Mouse (Mus musculus) cerebellum, postnatal 4 days (tissue): ENCODE results near the gene Kif26b.

ENCODE experiments used
- DNase-seq, 2 experiments: peaks; one replicate each; pipeline ENCODE4 v3.0.0; 2022; ENCODE audit warnings: low spot score in 2 of 2, mixed read lengths in 1 of 2

Kif26b gene

GRCm38 (mm10) chr1:178590229-178591171 is 61.6 kb downstream of the Kif26b start:
- DNase-seq, result no peak

- no peak for DNase-seq
Measured at GRCm38 (mm10) chr1:178597113-178597512, 68.2 kb downstream of the Kif26b start.

GRCm38 (mm10) chr1:178597757-178598156 is 68.8 kb downstream of the Kif26b start:
- DNase-seq, result no peak

GRCm38 (mm10) chr1:178600851-178601569 is 72.1 kb downstream of the Kif26b start:
- DNase-seq, result peak in 1 of 2 experiments; percentile 25

GRCm38 (mm10) chr1:178609151-178609775 is 80.3 kb downstream of the Kif26b start:
- DNase-seq, result no peak

- no peak for DNase-seq
Measured at GRCm38 (mm10) chr1:178611512-178611911, 82.6 kb downstream of the Kif26b start.

GRCm38 (mm10) chr1:178621301-178621700 is 92.4 kb downstream of the Kif26b start:
- no peak for DNase-seq

GRCm38 (mm10) chr1:178623889-178624288 is 95.0 kb downstream of the Kif26b start:
- DNase-seq, result no peak

- DNase-seq, result peak in 1 of 2 experiments; percentile 30
Measured at GRCm38 (mm10) chr1:178626961-178627381, 98.0 kb downstream of the Kif26b start.

- no peak for DNase-seq
Measured at GRCm38 (mm10) chr1:178630042-178630441, 101.1 kb downstream of the Kif26b start.

- DNase-seq, result no peak
Measured at GRCm38 (mm10) chr1:178631863-178632262, 102.9 kb downstream of the Kif26b start.

GRCm38 (mm10) chr1:178634359-178635085 is 105.6 kb downstream of the Kif26b start:
- DNase-seq, result peak in 1 of 2 experiments; percentile 8

GRCm38 (mm10) chr1:178635470-178635869 is 106.5 kb downstream of the Kif26b start:
- DNase-seq, result no peak

GRCm38 (mm10) chr1:178637293-178637692 is 108.4 kb downstream of the Kif26b start:
- DNase-seq, result no peak

GRCm38 (mm10) chr1:178639951-178640350 is 111.0 kb downstream of the Kif26b start:
- DNase-seq, result no peak

- DNase-seq, result no peak
Measured at GRCm38 (mm10) chr1:178640719-178641455, 112.0 kb downstream of the Kif26b start.

GRCm38 (mm10) chr1:178641788-178642187 is 112.9 kb downstream of the Kif26b start:
- DNase-seq, result no peak

- no peak for DNase-seq
Measured at GRCm38 (mm10) chr1:178644954-178645353, 116.0 kb downstream of the Kif26b start.

GRCm38 (mm10) chr1:178646589-178646988 is 117.7 kb downstream of the Kif26b start:
- no peak for DNase-seq

GRCm38 (mm10) chr1:178655525-178655924 is 126.6 kb downstream of the Kif26b start:
- no peak for DNase-seq

GRCm38 (mm10) chr1:178661035-178661434 is 132.1 kb downstream of the Kif26b start:
- DNase-seq, result no peak
